Mouse (Mus musculus): ENCODE measurements around the gene Hdac1.
"Not testable (repeated sequence)": the region's sequence is repeated elsewhere in the genome, so short reads cannot be mapped to it uniquely, and the experiment has no call there.

The Hdac1 gene

GRCm38 (mm10) chr4:129557256-129557808 lies 14.8 kb upstream of the Hdac1 start:
- DNase-seq: no peak

- peak; percentile 66 for DNase-seq
Observed at GRCm38 (mm10) chr4:129556532-129557223, 14.2 kb upstream of the Hdac1 start.

GRCm38 (mm10) chr4:129555862-129556531 lies 13.5 kb upstream of the Hdac1 start:
- DNase-seq: no peak

- peak; percentile 54 for DNase-seq
Observed at GRCm38 (mm10) chr4:129555421-129555861, 12.9 kb upstream of the Hdac1 start.

- not testable (repeated sequence) for DNase-seq
Observed at GRCm38 (mm10) chr4:129554512-129554911, 12.0 kb upstream of the Hdac1 start.

- no peak for DNase-seq
Observed at GRCm38 (mm10) chr4:129550295-129550694, 7.8 kb upstream of the Hdac1 start.

GRCm38 (mm10) chr4:129549306-129549705 lies 6.8 kb upstream of the Hdac1 start:
- DNase-seq: no peak

GRCm38 (mm10) chr4:129547631-129548030 lies 5.1 kb upstream of the Hdac1 start:
- not testable (repeated sequence) for DNase-seq

- DNase-seq: no peak
Observed at GRCm38 (mm10) chr4:129544106-129544505, 1.6 kb upstream of the Hdac1 start.

GRCm38 (mm10) chr4:129541868-129542591 lies 483 bp downstream of the Hdac1 start:
- peak; percentile 20 for DNase-seq

GRCm38 (mm10) chr4:129540012-129540411 lies 2.5 kb downstream of the Hdac1 start:
- DNase-seq: no peak

- not testable (repeated sequence) for DNase-seq
Observed at GRCm38 (mm10) chr4:129528901-129529300, 13.6 kb downstream of the Hdac1 start.

GRCm38 (mm10) chr4:129525889-129526288 lies 16.6 kb downstream of the Hdac1 start:
- no peak for DNase-seq

- no peak for DNase-seq
Observed at GRCm38 (mm10) chr4:129525338-129525737, 17.2 kb downstream of the Hdac1 start.

GRCm38 (mm10) chr4:129518519-129518918 lies 24.0 kb downstream of the Hdac1 start:
- DNase-seq: no peak

- no peak for DNase-seq
Observed at GRCm38 (mm10) chr4:129516925-129517324, 25.6 kb downstream of the Hdac1 start.

- no peak for DNase-seq
Observed at GRCm38 (mm10) chr4:129514300-129514898, 28.1 kb downstream of the Hdac1 start.

- DNase-seq: no peak
Observed at GRCm38 (mm10) chr4:129513891-129514290, 28.6 kb downstream of the Hdac1 start.

GRCm38 (mm10) chr4:129513086-129513767 lies 29.3 kb downstream of the Hdac1 start, which contains the start of gene Marcksl1:
TSS of gene Marcksl1 (plus strand) at chr4:129513581.
- DNase-seq: no peak

- no peak for DNase-seq
Observed at GRCm38 (mm10) chr4:129511413-129512096, 31.0 kb downstream of the Hdac1 start.

- DNase-seq: no peak
Observed at GRCm38 (mm10) chr4:129510723-129511412, 31.6 kb downstream of the Hdac1 start.
